Mouse (Mus musculus): Measurements from ENCODE around the gene Rapgef3.

- no peak for TF ChIP-seq CTCF (IDR thresholded peaks at IDR 0.05 in 2 of 3, conservative IDR thresholded peaks at IDR 0.05 in 1 of 3; ENCODE audit: control insufficient read depth in 1 of 3, insufficient read depth in 1 of 3, low read depth in 2 of 3, low read length in 3 of 3, poor library complexity in 1 of 3, severe bottlenecking in 1 of 3)
- TF ChIP-seq ZMIZ1 (IDR thresholded peaks at IDR 0.05; ENCODE audit: low read depth, low read length): no peak
- no peak for TF ChIP-seq RAD21 (IDR thresholded peaks at IDR 0.05; ENCODE audit: low read depth, low read length)
These were observed 420 bp upstream of the Rapgef3 start for GRCm38 (mm10) chr15:97768192-97768591.

Measured in MEL (cell line).